Mouse (Mus musculus) megakaryocyte, embryonic 14.5 days (primary cell): ENCODE data around the gene 2310033P09Rik.

Experiments
- FLI1 ChIP-seq: IDR thresholded peaks from 2 replicates; pipeline ENCODE4 v1.6.1; 2012; ENCODE audit warnings: low read length, inconsistent platforms, mixed read lengths
- GATA1 ChIP-seq: IDR thresholded peaks from 3 replicates; pipeline ENCODE4 v1.6.1; 2012; ENCODE audit warnings: mixed read lengths, low read length, inconsistent platforms, borderline replicate concordance

DNA sequence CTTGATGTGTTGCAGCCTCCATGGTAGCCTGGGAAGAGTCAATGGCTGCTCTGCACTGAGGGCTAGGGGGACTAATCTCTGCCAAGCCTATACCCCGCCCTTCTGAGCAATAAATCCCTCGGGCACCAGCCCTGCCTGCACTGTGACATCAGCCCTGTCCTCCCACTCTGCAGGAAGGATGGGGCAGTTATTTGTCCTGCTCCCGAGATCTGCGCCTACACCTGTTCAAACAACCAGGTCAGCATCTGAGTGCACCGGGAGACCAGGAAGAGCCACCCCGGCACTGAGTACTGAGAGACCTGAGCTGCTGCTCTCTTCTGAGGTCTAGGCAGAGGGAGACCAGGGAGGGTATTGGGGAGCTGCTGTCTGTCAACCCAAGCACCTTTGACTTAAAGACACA, 20.4 kb upstream of the 2310033P09Rik start:
- TF ChIP-seq FLI1 (no peak), GATA1 (no peak)
